Mouse (Mus musculus): Measurements from ENCODE around the gene Nrros.
"Not testable (repeated sequence)": the region's sequence is repeated elsewhere in the genome, so short reads cannot be mapped to it uniquely, and the experiment has no call there.

GRCm38 (mm10) chr16:32097757-32098156, 67.6 kb downstream of the Nrros start:
- TF ChIP-seq TAL1 (conservative IDR thresholded peaks at IDR 0.05; ENCODE audit: low read depth, low read length); CTCF (IDR thresholded peaks at IDR 0.05; ENCODE audit: low read depth, low read length); GATA1 (IDR thresholded peaks at IDR 0.05; ENCODE audit: borderline replicate concordance, low read length); GATA2 (IDR thresholded peaks at IDR 0.05; ENCODE audit: borderline replicate concordance, low read depth, low read length); POLR2AphosphoS5 (IDR thresholded peaks at IDR 0.05; ENCODE audit: insufficient replicate concordance, low read depth, low read length): not testable (repeated sequence)
